Mouse (Mus musculus): ENCODE measurements around the gene Ralb. TPM values are rescaled to one million over a fixed set of nuclear protein-coding genes. Genes with fewer than 3 reads are reported as not detected.
A peak's percentile ranks its signal among the peaks of the same experiment; 100 is the strongest.

Ralb gene
- polyA plus RNA-seq, 1 experiment from 2014 or later = 67.3 TPM

- Histone ChIP-seq H3K9me3 (no peaks in the 10 kb centered on the region), H3K4me2 (peak overlapping the region; percentile 97), H3K4me3 (replicated peaks) (peak overlapping the region; percentile 64), H3K9ac (peak overlapping the region; percentile 71), H3K36me3 (replicated peaks) (no peaks in the 10 kb centered on the region), H3K27me3 (peaks cover 87% of the 10 kb centered on the region), H3K27ac (no peak overlapping the region), H3K4me1 (peaks cover 45% of the 10 kb centered on the region)
- ATAC-seq (ENCODE audit: low FRiP score) = peak; percentile 9; the same call in 1 of the 2 replicates
- 1% methylated on average over 31 of the region's 32 CpGs for WGBS
Observed at GRCm38 (mm10) chr1:119422460-119423015, 82.1 kb downstream of the Ralb start.

- ATAC-seq (ENCODE audit: low FRiP score) = peak; percentile 47
- Histone ChIP-seq H3K27me3 (peaks cover 94% of the 10 kb centered on the region), H3K4me3 (replicated peaks) (peak within 1 kb of the TSS; percentile 64), H3K36me3 (replicated peaks) (no peaks in the 10 kb centered on the region), H3K9me3 (no peaks in the 10 kb centered on the region), H3K27ac (peak within 1 kb of the TSS; percentile 51; the same call in 1 of the 2 replicates), H3K4me1 (peaks cover 45% of the 10 kb centered on the region), H3K4me2 (peak within 1 kb of the TSS; percentile 97), H3K9ac (peak within 1 kb of the TSS; percentile 71)
- WGBS = under 1% methylated on average over 80 of the region's 92 CpGs
Observed at GRCm38 (mm10) chr1:119421576-119422421, 82.8 kb downstream of the Ralb start, which contains the start of gene Inhbb. TSS of gene Inhbb (minus strand) at chr1:119422248.

DNA sequence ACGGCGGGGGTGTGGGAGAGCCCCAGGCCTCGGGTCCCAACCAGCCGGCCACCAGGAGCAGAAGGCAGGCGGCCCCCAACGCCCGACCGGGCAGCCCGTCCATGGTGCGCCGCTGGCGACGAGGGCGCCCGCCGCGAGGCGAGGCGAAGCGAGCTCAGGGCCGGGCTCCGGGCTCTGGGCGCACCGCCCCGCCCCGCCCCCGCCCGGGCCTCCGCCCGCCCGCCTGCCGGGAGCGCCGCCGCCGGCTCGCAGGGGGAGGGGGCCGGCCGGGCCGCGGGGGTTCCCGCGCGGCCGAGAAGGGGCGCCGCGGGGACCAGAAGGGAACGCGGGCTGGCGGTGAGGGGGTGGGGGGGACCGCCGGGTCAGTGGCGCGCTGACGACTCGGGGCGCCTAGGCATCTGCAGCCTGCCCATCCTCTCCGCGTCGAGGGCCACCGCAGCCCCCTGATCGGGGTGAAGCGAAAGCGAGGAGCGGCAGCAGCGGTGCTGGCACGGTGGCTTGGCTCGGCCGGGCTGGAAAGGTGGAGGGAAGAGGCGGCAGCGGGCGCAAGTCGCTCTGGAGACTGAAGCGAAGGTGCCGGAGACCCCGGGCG is 83.5 kb downstream of the Ralb start:
- peak overlapping the region; percentile 71 for H3K9ac ChIP-seq
- peaks cover 45% of the 10 kb centered on the region for H3K4me1 ChIP-seq
- H3K9me3 ChIP-seq = no peaks in the 10 kb centered on the region
- peak overlapping the region; percentile 97 for H3K4me2 ChIP-seq
- H3K4me3 ChIP-seq (replicated peaks) = peak overlapping the region; percentile 64
- WGBS = 0% methylated on average over 60 of the region's 78 CpGs
- H3K36me3 ChIP-seq (replicated peaks) = no peaks in the 10 kb centered on the region
- H3K27ac ChIP-seq = no peak overlapping the region
- ATAC-seq (ENCODE audit: low FRiP score) = peak; percentile 62
- H3K27me3 ChIP-seq = peaks cover 97% of the 10 kb centered on the region

Other genes with a start within 250 kb of the Ralb start
- 1.8 and 2.3 TPM in 2 replicates for gene Inhbb, start 82.5 kb downstream of the Ralb start, polyA plus RNA-seq (2016; fragmentation: Nextera tagmentation; extraction: Ambion mirVana)
- 19.2 and 19.7 TPM in 2 replicates for gene Tmem185b, start 21.4 kb upstream of the Ralb start, polyA plus RNA-seq (2016; fragmentation: Nextera tagmentation; extraction: Ambion mirVana)
- 38.0 and 41.8 TPM in 2 replicates for gene Epb41l5, start 144.2 kb upstream of the Ralb start, polyA plus RNA-seq (2016; fragmentation: Nextera tagmentation; extraction: Ambion mirVana)